Mouse (Mus musculus): Measurements from ENCODE around the gene Xcr1.

The Xcr1 gene

GRCm38 (mm10) chr9:123861929-123862328 lies at the start of gene Xcr1:
Xcr1 (minus strand) TSS chr9:123862029.
- no peak for DNase-seq (ENCODE audit: low read depth, low spot score)

- DNase-seq (ENCODE audit: low read depth, low spot score): no peak
Measured at GRCm38 (mm10) chr9:123872049-123872448, 10.2 kb upstream of the Xcr1 start.

- DNase-seq (ENCODE audit: low read depth, low spot score): no peak
Measured at GRCm38 (mm10) chr9:123869167-123869784, 7.4 kb upstream of the Xcr1 start.

- DNase-seq (ENCODE audit: low read depth, low spot score): no peak
Measured at GRCm38 (mm10) chr9:123863641-123864040, 1.8 kb upstream of the Xcr1 start.

- no peak for DNase-seq (ENCODE audit: low read depth, low spot score)
Measured at GRCm38 (mm10) chr9:123862895-123863616, 1.2 kb upstream of the Xcr1 start.

- DNase-seq (ENCODE audit: low read depth, low spot score): no peak
Measured at GRCm38 (mm10) chr9:123856836-123857235, 5.0 kb downstream of the Xcr1 start.

GRCm38 (mm10) chr9:123852449-123853390 lies 9.1 kb downstream of the Xcr1 start:
- DNase-seq (ENCODE audit: low read depth, low spot score): peak; percentile 8

- DNase-seq (ENCODE audit: low read depth, low spot score): peak; percentile 96
Measured at GRCm38 (mm10) chr9:123851713-123852448, 9.9 kb downstream of the Xcr1 start, which contains the start of gene Fyco1. Fyco1 (minus strand) TSS chr9:123851899.

- DNase-seq (ENCODE audit: low read depth, low spot score): peak; percentile 70
Measured at GRCm38 (mm10) chr9:123851062-123851712, 10.6 kb downstream of the Xcr1 start.

GRCm38 (mm10) chr9:123850705-123851061 lies 11.1 kb downstream of the Xcr1 start:
- peak; percentile 21 for DNase-seq (ENCODE audit: low read depth, low spot score)

- peak; percentile 1 for DNase-seq (ENCODE audit: low read depth, low spot score)
Measured at GRCm38 (mm10) chr9:123849976-123850695, 11.7 kb downstream of the Xcr1 start.

GRCm38 (mm10) chr9:123846490-123846889 lies 15.3 kb downstream of the Xcr1 start:
- DNase-seq (ENCODE audit: low read depth, low spot score): no peak

GRCm38 (mm10) chr9:123845120-123845519 lies 16.7 kb downstream of the Xcr1 start:
- DNase-seq (ENCODE audit: low read depth, low spot score): no peak

GRCm38 (mm10) chr9:123844468-123844867 lies 17.4 kb downstream of the Xcr1 start:
- no peak for DNase-seq (ENCODE audit: low read depth, low spot score)

GRCm38 (mm10) chr9:123840243-123840642 lies 21.6 kb downstream of the Xcr1 start:
- no peak for DNase-seq (ENCODE audit: low read depth, low spot score)

- no peak for DNase-seq (ENCODE audit: low read depth, low spot score)
Measured at GRCm38 (mm10) chr9:123835851-123836250, 26.0 kb downstream of the Xcr1 start.

GRCm38 (mm10) chr9:123828916-123829315 lies 32.9 kb downstream of the Xcr1 start:
- DNase-seq (ENCODE audit: low read depth, low spot score): no peak

GRCm38 (mm10) chr9:123826631-123827030 lies 35.2 kb downstream of the Xcr1 start:
- no peak for DNase-seq (ENCODE audit: low read depth, low spot score)

- no peak for DNase-seq (ENCODE audit: low read depth, low spot score)
Measured at GRCm38 (mm10) chr9:123818601-123819000, 43.2 kb downstream of the Xcr1 start.

GRCm38 (mm10) chr9:123815996-123816395 lies 45.8 kb downstream of the Xcr1 start:
- DNase-seq (ENCODE audit: low read depth, low spot score): no peak

Measured in mesoderm, embryonic 11.5 days (tissue).